Mouse (Mus musculus) urinary bladder, postnatal 10 days (tissue): ENCODE data around the gene Olfr824.
"Not testable (repeated sequence)": the region's sequence is repeated elsewhere in the genome, so short reads cannot be mapped to it uniquely, and the experiment has no call there.

Experiments
- DNase-seq: peaks from one replicate; pipeline ENCODE4 v3.0.0; 2022; ENCODE audit warnings: low spot score

The Olfr824 gene

GRCm38 (mm10) chr10:130129900-130130299 lies at the start of gene Olfr824:
Gene Olfr824 (minus strand): TSS chr10:130130000.
- DNase-seq = not testable (repeated sequence)

- DNase-seq = no peak
These were observed 36.9 kb upstream of the Olfr824 start, which contains the start of gene Olfr825 for GRCm38 (mm10) chr10:130166666-130167065. Gene Olfr825 (minus strand): TSS chr10:130166766.

- DNase-seq = no peak
These were observed 35.4 kb upstream of the Olfr824 start for GRCm38 (mm10) chr10:130165196-130165595.

- DNase-seq = no peak
These were observed 14.3 kb upstream of the Olfr824 start for GRCm38 (mm10) chr10:130144121-130144520.

GRCm38 (mm10) chr10:130142481-130142880 lies 12.7 kb upstream of the Olfr824 start:
- DNase-seq = not testable (repeated sequence)

- no peak for DNase-seq
These were observed 5.0 kb upstream of the Olfr824 start for GRCm38 (mm10) chr10:130134811-130135210.

GRCm38 (mm10) chr10:130116045-130116444 lies 13.8 kb downstream of the Olfr824 start:
- not testable (repeated sequence) for DNase-seq

- DNase-seq = not testable (repeated sequence)
These were observed 14.5 kb downstream of the Olfr824 start, which contains the start of gene Olfr823 for GRCm38 (mm10) chr10:130115283-130115682. Gene Olfr823 (minus strand): TSS chr10:130115383.

- DNase-seq = no peak
These were observed 33.7 kb downstream of the Olfr824 start for GRCm38 (mm10) chr10:130096104-130096503.

GRCm38 (mm10) chr10:130092838-130093440 lies 36.9 kb downstream of the Olfr824 start:
- DNase-seq = no peak
